Mouse (Mus musculus) embryonic fibroblast, embryonic 13.5 days (primary cell): ENCODE results near the gene Mms22l.

ENCODE experiments used
- CTCF ChIP-seq: IDR thresholded peaks from 2 replicates; pipeline ENCODE4 v1.5.1; 2011; ENCODE audit warnings: mild to moderate bottlenecking, control low read depth, low read length, moderate library complexity, borderline replicate concordance; ENCODE audit not compliant: insufficient read depth
- POLR2A ChIP-seq: IDR thresholded peaks from 2 replicates; pipeline ENCODE4 v1.6.1; 2011; ENCODE audit warnings: low read depth, mild to moderate bottlenecking, control low read depth, low read length, moderate library complexity

- no peak for TF ChIP-seq CTCF
- no peak for TF ChIP-seq POLR2A
Observed at GRCm38 (mm10) chr4:24568026-24568425, 71.8 kb downstream of the Mms22l start.
